8 mouse cellular contexts compared by ENCODE assay signal in the genomic region with DNA sequence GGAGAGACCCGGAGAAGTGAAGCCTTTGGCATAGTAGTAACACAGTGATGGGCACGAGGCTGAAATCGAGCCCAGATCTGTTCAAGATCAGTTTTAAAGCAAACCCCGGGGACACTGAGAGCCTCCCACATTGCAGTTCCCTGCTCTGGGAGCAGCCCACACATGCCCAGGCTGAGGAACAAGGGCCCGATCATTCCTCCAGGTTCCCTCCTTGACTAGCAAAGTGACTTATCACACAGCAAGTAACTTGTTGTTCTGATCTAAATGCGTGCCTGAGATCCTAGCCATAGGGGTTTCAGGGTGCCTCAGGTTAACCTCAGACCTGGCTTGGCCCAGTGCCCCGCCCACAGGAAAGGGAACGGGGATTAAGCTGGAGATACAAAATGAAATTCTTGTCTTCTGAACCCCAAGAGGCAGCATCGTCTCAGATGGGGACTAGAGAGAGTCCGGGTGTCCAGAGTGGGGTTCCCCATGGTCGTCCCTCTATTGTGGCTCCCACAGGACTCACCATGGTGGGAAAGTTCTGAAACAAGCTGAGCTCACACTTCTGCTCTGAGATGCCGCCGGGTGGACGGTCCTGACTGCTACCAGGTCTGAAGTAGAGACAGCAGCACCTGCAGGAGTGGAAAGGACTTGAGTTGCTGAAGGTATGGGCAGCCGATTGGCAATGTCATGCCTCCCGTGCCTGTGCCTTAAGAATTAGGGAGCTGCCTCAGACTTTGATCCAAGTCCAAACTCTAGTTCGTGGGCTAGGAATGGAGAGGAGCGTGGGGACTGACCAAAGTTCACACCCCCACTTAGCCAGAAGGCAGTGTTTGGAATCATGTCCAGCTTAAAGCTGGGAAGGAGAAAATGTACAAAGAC. TPM values are rescaled to one million over a fixed set of nuclear protein-coding genes. Genes with fewer than 3 reads are reported as not detected.
A peak's percentile ranks its signal among the peaks of the same experiment; 100 is the strongest.
DNase-seq lines count a peak whose midpoint lies in the region; ATAC-seq and TF ChIP-seq lines count a peak whose summit lies in the region.

No protein-coding gene starts in this region.

- H3K27me3 ChIP-seq in midbrain, embryonic 12.5 days, result no peaks in the 10 kb centered on the region
- H3K27me3 ChIP-seq in midbrain, embryonic 11.5 days (ENCODE audit: control insufficient read depth, insufficient read depth, low read length), result no peaks in the 10 kb centered on the region
- no peaks in the 10 kb centered on the region for H3K27me3 ChIP-seq in embryonic facial prominence, embryonic 15.5 days
- H3K27me3 ChIP-seq in myocyte (ENCODE audit: control insufficient read depth, insufficient read depth, insufficient read length), result no peaks in the 10 kb centered on the region

- ATAC-seq in midbrain, embryonic 12.5 days (ENCODE audit: low FRiP score, low read depth), result no peak
- no peak for ATAC-seq in midbrain, embryonic 11.5 days (ENCODE audit: low FRiP score)
- ATAC-seq in embryonic facial prominence, embryonic 15.5 days (ENCODE audit: insufficient number of reproducible peaks, low FRiP score, low TSS enrichment, low read depth), result no peak

- peak overlapping the region; percentile 71 for H3ac ChIP-seq in myocyte (ENCODE audit: control insufficient read depth, insufficient read length)

- 0 out of 2 replicates have a peak overlapping the region, but pooled peaks have one; percentile 16 for H3K9ac ChIP-seq in midbrain, embryonic 12.5 days (replicated peaks)
- no peak overlapping the region; the same call in 1 of the 2 replicates for H3K9ac ChIP-seq in midbrain, embryonic 11.5 days (ENCODE audit: low read length)
- H3K9ac ChIP-seq in embryonic facial prominence, embryonic 15.5 days, result no peak overlapping the region

- peaks cover 35% of the 10 kb centered on the region for H3K79me2 ChIP-seq in myocyte (ENCODE audit: control insufficient read depth, insufficient read depth)

- no peak overlapping the region for H3K27ac ChIP-seq in midbrain, embryonic 12.5 days (replicated peaks)
- H3K27ac ChIP-seq in midbrain, embryonic 11.5 days (ENCODE audit: low read depth, low read length), result no peak overlapping the region
- 0 out of 2 replicates have a peak overlapping the region, but pooled peaks have one; percentile 3 for H3K27ac ChIP-seq in embryonic facial prominence, embryonic 15.5 days (replicated peaks)

- H3K36me3 ChIP-seq in midbrain, embryonic 12.5 days, result peaks cover 25% of the 10 kb centered on the region
- peaks cover 13% of the 10 kb centered on the region for H3K36me3 ChIP-seq in midbrain, embryonic 11.5 days (ENCODE audit: control insufficient read depth, insufficient read depth, low read length)
- H3K36me3 ChIP-seq in embryonic facial prominence, embryonic 15.5 days, result peaks cover 33% of the 10 kb centered on the region
- peaks cover 12% of the 10 kb centered on the region for H3K36me3 ChIP-seq in myocyte (ENCODE audit: control insufficient read depth, insufficient read depth)

- H3K4me3 ChIP-seq in midbrain, embryonic 12.5 days, result no peak overlapping the region
- no peak overlapping the region for H3K4me3 ChIP-seq in midbrain, embryonic 11.5 days (ENCODE audit: low read depth, low read length)
- H3K4me3 ChIP-seq in embryonic facial prominence, embryonic 15.5 days (replicated peaks), result no peak overlapping the region
- peak overlapping the region; percentile 87 for H3K4me3 ChIP-seq in myocyte

- DNase-seq in midbrain, embryonic 11.5 days (ENCODE audit: low spot score, missing footprints), result no peak
- DNase-seq in kidney, adult 9 months, result peak; percentile 90
- DNase-seq in layer of hippocampus, postnatal 36 days, result no peak
- no peak for DNase-seq in frontal cortex, postnatal 14 days (ENCODE audit: low spot score in 2 of 2)
- DNase-seq in lung, postnatal 25 days (ENCODE audit: low spot score), result no peak

- no peaks in the 10 kb centered on the region for H3K9me3 ChIP-seq in midbrain, embryonic 12.5 days
- H3K9me3 ChIP-seq in midbrain, embryonic 11.5 days (ENCODE audit: control insufficient read depth, low read length), result no peaks in the 10 kb centered on the region
- no peaks in the 10 kb centered on the region for H3K9me3 ChIP-seq in embryonic facial prominence, embryonic 15.5 days (replicated peaks)

- no peak overlapping the region for H3K4me2 ChIP-seq in midbrain, embryonic 12.5 days (replicated peaks)
- no peak overlapping the region for H3K4me2 ChIP-seq in midbrain, embryonic 11.5 days
- H3K4me2 ChIP-seq in embryonic facial prominence, embryonic 15.5 days (replicated peaks), result no peak overlapping the region
- peak overlapping the region; percentile 92 for H3K4me2 ChIP-seq in myocyte (ENCODE audit: low read depth)

- 86% methylated on average over 18 of the region's 18 CpGs for WGBS in midbrain, embryonic 12.5 days
- WGBS in midbrain, embryonic 11.5 days, result 89% methylated on average over 18 of the region's 18 CpGs
- 78% methylated on average over 18 of the region's 18 CpGs for WGBS in embryonic facial prominence, embryonic 15.5 days

- TF ChIP-seq POLR2A in myocyte (IDR thresholded peaks at IDR 0.05; ENCODE audit: insufficient read length, low read depth), result no peak

- H3K4me1 ChIP-seq in midbrain, embryonic 12.5 days, result peaks cover 33% of the 10 kb centered on the region
- peaks cover 16% of the 10 kb centered on the region for H3K4me1 ChIP-seq in midbrain, embryonic 11.5 days (ENCODE audit: control insufficient read depth, insufficient read depth, low read length)
- peaks cover 45% of the 10 kb centered on the region for H3K4me1 ChIP-seq in embryonic facial prominence, embryonic 15.5 days

TF ChIP-seq in myocyte, 11 proteins besides CTCF, POLR2A, EP300 and RAD21:
- no peak for TF ChIP-seq CEBPB (IDR thresholded peaks at IDR 0.05; ENCODE audit: insufficient read depth, poor library complexity, severe bottlenecking)

RNA-seq across cellular contexts. Expression of a gene that starts 1.2 kb away (rescaled TPM):
- polyA plus RNA-seq in midbrain, embryonic 12.5 days (2016; fragmentation: Nextera tagmentation; extraction: Ambion mirVana), result 406 and 413 TPM in 2 replicates
- polyA plus RNA-seq in midbrain, embryonic 11.5 days (2014; fragmentation: Nextera tagmentation; extraction: Ambion mirVana), result 393 and 396 TPM in 2 replicates
- polyA plus RNA-seq in embryonic facial prominence, embryonic 15.5 days (2015; fragmentation: Nextera tagmentation; extraction: Ambion mirVana), result 338 and 340 TPM in 2 replicates
- polyA plus RNA-seq in myocyte (2012; fragmentation: generic; extraction: Trizol), result 571 TPM
- 100 to 1,000 TPM; 200 to 203 TPM for total RNA-seq in layer of hippocampus, postnatal 36 days (2021)

RNA-seq across cellular contexts. Expression of a gene that starts 1.6 kb away (rescaled TPM):
- 22.9 and 25.0 TPM in 2 replicates for polyA plus RNA-seq in midbrain, embryonic 12.5 days (2016; fragmentation: Nextera tagmentation; extraction: Ambion mirVana)
- 22.9 and 23.9 TPM in 2 replicates for polyA plus RNA-seq in midbrain, embryonic 11.5 days (2014; fragmentation: Nextera tagmentation; extraction: Ambion mirVana)
- polyA plus RNA-seq in embryonic facial prominence, embryonic 15.5 days (2015; fragmentation: Nextera tagmentation; extraction: Ambion mirVana), result 14.4 and 18.8 TPM in 2 replicates
- polyA plus RNA-seq in myocyte (2012; fragmentation: generic; extraction: Trizol), result 16.7 TPM
- total RNA-seq in layer of hippocampus, postnatal 36 days (2021), result 10 to 100 TPM; 18.7 to 20.1 TPM

RNA-seq across cellular contexts. Expression of a gene that starts 26.7 kb away (rescaled TPM):
- 50.4 and 52.5 TPM in 2 replicates for polyA plus RNA-seq in midbrain, embryonic 12.5 days (2016; fragmentation: Nextera tagmentation; extraction: Ambion mirVana)
- 60.6 and 67.3 TPM in 2 replicates for polyA plus RNA-seq in midbrain, embryonic 11.5 days (2014; fragmentation: Nextera tagmentation; extraction: Ambion mirVana)
- 37.2 and 46.2 TPM in 2 replicates for polyA plus RNA-seq in embryonic facial prominence, embryonic 15.5 days (2015; fragmentation: Nextera tagmentation; extraction: Ambion mirVana)
- polyA plus RNA-seq in myocyte (2012; fragmentation: generic; extraction: Trizol), result 16.0 TPM
- total RNA-seq in layer of hippocampus, postnatal 36 days (2021), result 10 to 100 TPM; 14.0 to 14.1 TPM

RNA-seq across cellular contexts. Expression of a gene that starts 26.9 kb away (rescaled TPM):
- 15.6 and 16.7 TPM in 2 replicates for polyA plus RNA-seq in midbrain, embryonic 12.5 days (2016; fragmentation: Nextera tagmentation; extraction: Ambion mirVana)
- polyA plus RNA-seq in midbrain, embryonic 11.5 days (2014; fragmentation: Nextera tagmentation; extraction: Ambion mirVana), result 16.1 and 16.8 TPM in 2 replicates
- polyA plus RNA-seq in embryonic facial prominence, embryonic 15.5 days (2015; fragmentation: Nextera tagmentation; extraction: Ambion mirVana), result 24.5 and 25.8 TPM in 2 replicates
- polyA plus RNA-seq in myocyte (2012; fragmentation: generic; extraction: Trizol), result 21.7 TPM
- total RNA-seq in layer of hippocampus, postnatal 36 days (2021), result 10 to 100 TPM; 10.3 TPM

RNA-seq across cellular contexts. Expression of a gene that starts 30.1 kb away (rescaled TPM):
- polyA plus RNA-seq in midbrain, embryonic 12.5 days (2016; fragmentation: Nextera tagmentation; extraction: Ambion mirVana), result 0.33 and 0.54 TPM in 2 replicates
- polyA plus RNA-seq in midbrain, embryonic 11.5 days (2014; fragmentation: Nextera tagmentation; extraction: Ambion mirVana), result 0.18 and 0.36 TPM in 2 replicates
- 2.1 and 2.6 TPM in 2 replicates for polyA plus RNA-seq in embryonic facial prominence, embryonic 15.5 days (2015; fragmentation: Nextera tagmentation; extraction: Ambion mirVana)
- 0.05 TPM for polyA plus RNA-seq in myocyte (2012; fragmentation: generic; extraction: Trizol)
- under 1 TPM; 0.30 to 0.32 TPM for total RNA-seq in layer of hippocampus, postnatal 36 days (2021)
